Mouse (Mus musculus): Measurements from ENCODE around the gene Rab44. TPM values are rescaled to one million over a fixed set of nuclear protein-coding genes. Genes with fewer than 3 reads are reported as not detected.
A peak's percentile ranks its signal among the peaks of the same experiment; 100 is the strongest.

The Rab44 gene
- polyA plus RNA-seq, 1 experiment = 0.06 TPM

DNA sequence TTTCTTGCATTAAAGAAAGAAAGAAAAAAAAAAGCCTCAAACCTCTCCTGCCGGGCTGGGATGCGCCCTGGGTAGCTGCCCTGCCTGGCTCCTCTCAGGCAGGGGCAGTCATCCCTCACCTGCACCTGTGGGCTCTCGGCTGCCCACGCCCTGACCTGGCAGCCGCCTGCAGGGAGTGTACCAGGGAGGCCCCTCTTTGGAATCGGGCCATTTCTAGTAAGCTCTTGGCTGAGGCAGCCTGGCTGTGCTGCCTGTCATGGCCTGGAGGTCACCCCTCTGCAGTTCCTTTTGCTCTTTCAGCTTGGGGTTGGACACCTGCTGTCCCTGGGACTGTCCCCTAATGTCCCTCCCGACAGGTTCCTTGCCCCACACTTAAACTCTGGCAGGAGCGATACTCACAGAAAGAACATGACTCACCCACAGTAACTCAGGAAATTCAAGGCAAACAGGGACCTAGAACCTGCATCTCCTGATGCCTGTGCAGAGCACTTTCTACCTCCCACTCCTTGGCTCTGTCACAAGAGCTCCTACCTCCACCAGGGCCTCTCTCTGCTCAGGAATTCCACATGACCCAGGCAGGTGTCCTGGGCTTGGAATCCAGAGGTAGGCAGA, 52.1 kb downstream of the Rab44 start:
- no peak overlapping the region for H3ac ChIP-seq (ENCODE audit: control insufficient read depth, insufficient read length, low read depth)
- H3K79me3 ChIP-seq (ENCODE audit: low read depth) = no peaks in the 10 kb centered on the region
- H3K4me3 ChIP-seq (ENCODE audit: insufficient read depth, poor library complexity, severe bottlenecking) = no peak overlapping the region
- no peaks in the 10 kb centered on the region for H3K36me3 ChIP-seq (ENCODE audit: control insufficient read depth, insufficient read depth)
- TF ChIP-seq MYOG (IDR thresholded peaks at IDR 0.05; ENCODE audit: control insufficient read depth, extremely low read depth, insufficient read length) (no peak), CEBPB (IDR thresholded peaks at IDR 0.05; ENCODE audit: low read depth) (no peak), USF1 (IDR thresholded peaks at IDR 0.05; ENCODE audit: low read depth) (no peak), CTCF (IDR thresholded peaks at IDR 0.05; ENCODE audit: control insufficient read depth, insufficient read depth, insufficient read length) (no peak), MAX (IDR thresholded peaks at IDR 0.05) (no peak)
- no peaks in the 10 kb centered on the region for H3K79me2 ChIP-seq (ENCODE audit: control insufficient read depth, insufficient read depth)
- no peaks in the 10 kb centered on the region for H3K27me3 ChIP-seq (ENCODE audit: control insufficient read depth, insufficient read depth, insufficient read length)

- Histone ChIP-seq H3K79me3 (ENCODE audit: low read depth) (no peaks in the 10 kb centered on the region), H3K4me3 (ENCODE audit: insufficient read depth, poor library complexity, severe bottlenecking) (no peak overlapping the region), H3K79me2 (ENCODE audit: control insufficient read depth, insufficient read depth) (no peaks in the 10 kb centered on the region), H3ac (ENCODE audit: control insufficient read depth, insufficient read length, low read depth) (no peak overlapping the region), H3K36me3 (ENCODE audit: control insufficient read depth, insufficient read depth) (no peaks in the 10 kb centered on the region), H3K27me3 (ENCODE audit: control insufficient read depth, insufficient read depth, insufficient read length) (no peaks in the 10 kb centered on the region)
- no peak for TF ChIP-seq FOSL1 (IDR thresholded peaks at IDR 0.05; ENCODE audit: insufficient read depth, low read length, poor library complexity, severe bottlenecking)
Observed at GRCm38 (mm10) chr17:29167371-29167770, 53.4 kb downstream of the Rab44 start.

DNA sequence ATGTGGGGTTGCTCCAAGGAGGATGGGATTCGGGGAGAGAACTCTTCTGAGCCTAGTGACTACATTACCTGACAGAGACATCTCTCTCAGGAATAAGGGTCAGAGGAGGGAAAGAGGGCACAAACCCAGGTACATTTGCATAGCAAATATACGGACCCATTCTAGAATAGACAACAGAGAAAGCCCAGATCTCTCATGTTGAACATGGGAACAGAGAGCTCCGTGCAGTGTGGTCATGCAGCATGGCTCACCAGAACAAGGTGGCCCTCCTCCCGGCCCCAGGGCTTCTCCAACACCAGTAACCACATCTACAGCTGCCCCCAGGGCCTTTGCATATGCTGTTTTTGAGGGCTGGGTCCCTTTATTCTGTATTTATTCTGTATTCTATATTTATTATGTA, 54.5 kb downstream of the Rab44 start:
- TF ChIP-seq FOSL1 (IDR thresholded peaks at IDR 0.05; ENCODE audit: insufficient read depth, low read length, poor library complexity, severe bottlenecking) (no peak), CTCF (IDR thresholded peaks at IDR 0.05; ENCODE audit: control insufficient read depth, insufficient read depth, insufficient read length) (no peak), USF1 (IDR thresholded peaks at IDR 0.05; ENCODE audit: low read depth) (no peak), MYOD1 (IDR thresholded peaks at IDR 0.05; ENCODE audit: control insufficient read depth, insufficient read length, low read depth) (no peak), MAX (IDR thresholded peaks at IDR 0.05) (no peak), MYOG (IDR thresholded peaks at IDR 0.05; ENCODE audit: control insufficient read depth, extremely low read depth, insufficient read length) (no peak), CEBPB (IDR thresholded peaks at IDR 0.05; ENCODE audit: low read depth) (no peak)
- H3K4me3 ChIP-seq (ENCODE audit: insufficient read depth, poor library complexity, severe bottlenecking) = no peak overlapping the region
- no peaks in the 10 kb centered on the region for H3K79me3 ChIP-seq (ENCODE audit: low read depth)
- no peaks in the 10 kb centered on the region for H3K27me3 ChIP-seq (ENCODE audit: control insufficient read depth, insufficient read depth, insufficient read length)
- H3ac ChIP-seq (ENCODE audit: control insufficient read depth, insufficient read length, low read depth) = no peak overlapping the region
- H3K36me3 ChIP-seq (ENCODE audit: control insufficient read depth, insufficient read depth) = no peaks in the 10 kb centered on the region
- H3K79me2 ChIP-seq (ENCODE audit: control insufficient read depth, insufficient read depth) = no peaks in the 10 kb centered on the region

DNA sequence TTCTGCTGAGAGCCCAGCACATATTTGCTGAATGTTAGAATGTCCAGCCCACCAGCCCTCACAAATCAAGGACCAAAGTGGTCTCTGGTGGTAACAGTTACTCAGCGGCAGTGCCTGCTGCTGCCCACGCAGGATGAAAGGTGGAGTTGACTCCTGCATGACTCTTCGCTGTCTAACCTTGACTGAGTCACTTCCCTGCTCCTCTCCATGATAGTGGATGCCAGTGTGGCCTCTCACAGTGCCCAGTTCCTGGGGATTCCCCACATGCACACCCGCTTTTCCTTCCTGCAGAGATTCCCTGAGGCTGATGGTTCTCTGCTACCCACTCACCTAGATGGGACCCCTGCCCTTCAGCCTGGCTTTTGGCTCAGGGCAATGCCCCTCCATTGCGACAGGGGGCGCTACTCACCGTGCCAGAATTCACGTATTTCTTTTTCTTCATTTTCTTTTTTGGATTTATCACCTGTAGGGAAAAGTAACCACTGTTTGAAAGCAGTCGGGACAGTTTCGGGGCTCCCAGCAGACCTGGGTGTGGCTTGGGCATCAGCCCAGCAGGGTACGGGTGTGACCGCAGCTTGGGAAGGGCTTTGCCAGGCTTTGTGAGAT, 55.2 kb downstream of the Rab44 start:
- Histone ChIP-seq H3K79me2 (ENCODE audit: control insufficient read depth, insufficient read depth) (no peaks in the 10 kb centered on the region), H3K27me3 (ENCODE audit: control insufficient read depth, insufficient read depth, insufficient read length) (no peaks in the 10 kb centered on the region), H3ac (ENCODE audit: control insufficient read depth, insufficient read length, low read depth) (no peak overlapping the region), H3K36me3 (ENCODE audit: control insufficient read depth, insufficient read depth) (no peaks in the 10 kb centered on the region), H3K79me3 (ENCODE audit: low read depth) (no peaks in the 10 kb centered on the region), H3K4me3 (ENCODE audit: insufficient read depth, poor library complexity, severe bottlenecking) (no peak overlapping the region)
- TF ChIP-seq MYOD1 (IDR thresholded peaks at IDR 0.05; ENCODE audit: control insufficient read depth, insufficient read length, low read depth) = no peak
- TF ChIP-seq FOSL1 (IDR thresholded peaks at IDR 0.05; ENCODE audit: insufficient read depth, low read length, poor library complexity, severe bottlenecking) = peak; percentile 4

GRCm38 (mm10) chr17:29170431-29171000, 56.6 kb downstream of the Rab44 start:
- H3K4me3 ChIP-seq (ENCODE audit: insufficient read depth, poor library complexity, severe bottlenecking) = no peak overlapping the region
- H3K36me3 ChIP-seq (ENCODE audit: control insufficient read depth, insufficient read depth) = no peaks in the 10 kb centered on the region
- TF ChIP-seq MAX (IDR thresholded peaks at IDR 0.05) (no peak), MYOG (IDR thresholded peaks at IDR 0.05; ENCODE audit: control insufficient read depth, extremely low read depth, insufficient read length) (no peak), MYOD1 (IDR thresholded peaks at IDR 0.05; ENCODE audit: control insufficient read depth, insufficient read length, low read depth) (no peak), FOSL1 (IDR thresholded peaks at IDR 0.05; ENCODE audit: insufficient read depth, low read length, poor library complexity, severe bottlenecking) (no peak)
- no peaks in the 10 kb centered on the region for H3K79me3 ChIP-seq (ENCODE audit: low read depth)
- H3K79me2 ChIP-seq (ENCODE audit: control insufficient read depth, insufficient read depth) = no peaks in the 10 kb centered on the region
- H3ac ChIP-seq (ENCODE audit: control insufficient read depth, insufficient read length, low read depth) = no peak overlapping the region
- no peaks in the 10 kb centered on the region for H3K27me3 ChIP-seq (ENCODE audit: control insufficient read depth, insufficient read depth, insufficient read length)

- Histone ChIP-seq H3K79me3 (ENCODE audit: low read depth) (no peaks in the 10 kb centered on the region), H3K27me3 (ENCODE audit: control insufficient read depth, insufficient read depth, insufficient read length) (no peaks in the 10 kb centered on the region), H3K79me2 (ENCODE audit: control insufficient read depth, insufficient read depth) (no peaks in the 10 kb centered on the region), H3ac (ENCODE audit: control insufficient read depth, insufficient read length, low read depth) (no peak overlapping the region), H3K4me3 (ENCODE audit: insufficient read depth, poor library complexity, severe bottlenecking) (no peak overlapping the region), H3K36me3 (ENCODE audit: control insufficient read depth, insufficient read depth) (no peaks in the 10 kb centered on the region)
- TF ChIP-seq USF1 (IDR thresholded peaks at IDR 0.05; ENCODE audit: low read depth) (no peak), CTCF (IDR thresholded peaks at IDR 0.05; ENCODE audit: control insufficient read depth, insufficient read depth, insufficient read length) (peak; percentile 90)
Observed at GRCm38 (mm10) chr17:29171001-29171772, 57.2 kb downstream of the Rab44 start.

Data from C2C12 (cell line).